Mouse (Mus musculus) midbrain, embryonic 12.5 days (tissue): ENCODE measurements around the gene Col18a1. TPM values are rescaled to one million over a fixed set of nuclear protein-coding genes. Genes with fewer than 3 reads are reported as not detected.

Experiments
- ATAC-seq: fragments of 200-750 bp; cut with Nextera tagmentation; 2 replicates; pipeline ENCODE4 v1.8.0; 2017; ENCODE audit warnings: low read depth, moderate TSS enrichment, moderate library complexity; ENCODE audit not compliant: low FRiP score
- H3K27ac ChIP-seq: fragments of 300-500 bp; sonication (generic); replicated peaks from 2 replicates; pipeline ENCODE4 v1.5.1; 2016; ENCODE audit warnings: mild to moderate bottlenecking
- H3K27me3 ChIP-seq: fragments of 300-500 bp; sonication (generic); 2 replicates; pipeline ENCODE4 v1.6.1; 2016; ENCODE audit warnings: mild to moderate bottlenecking
- H3K36me3 ChIP-seq: fragments of 300-500 bp; sonication (generic); 2 replicates; pipeline ENCODE4 v1.6.1; 2016
- H3K4me1 ChIP-seq: fragments of 300-500 bp; sonication (generic); 2 replicates; pipeline ENCODE4 v1.6.1; 2016
- H3K4me2 ChIP-seq: fragments of 300-500 bp; sonication (generic); replicated peaks from 2 replicates; pipeline ENCODE4 v1.6.1; 2016; ENCODE audit warnings: mild to moderate bottlenecking, moderate library complexity
- H3K4me3 ChIP-seq: fragments of 300-500 bp; sonication (generic); 2 replicates; pipeline ENCODE4 v1.5.1; 2016; ENCODE audit warnings: mild to moderate bottlenecking
- H3K9ac ChIP-seq: fragments of 300-500 bp; sonication (generic); replicated peaks from 2 replicates; pipeline ENCODE4 v1.6.1; 2016; ENCODE audit warnings: mild to moderate bottlenecking, moderate library complexity
- H3K9me3 ChIP-seq: fragments of 300-500 bp; sonication (generic); 2 replicates; pipeline ENCODE4 v1.6.1; 2016; ENCODE audit warnings: mild to moderate bottlenecking
- WGBS: fragments of 180-500 bp; shearing (Covaris S2); methylation state at CpG from one replicate; pipeline ENCODE4 v1.1.7; 2016; 5-methylcytosine and 5-hydroxymethylcytosine counted together
- polyA plus RNA-seq: library from polyadenylated mRNA; unstranded; fragments of >200 nt; fragmentation: Nextera tagmentation; extraction: Ambion mirVana; gene quantifications from 2 replicates; pipeline ENCODE4 v1.2.1, GENCODE M21; 2016

The Col18a1 gene
- 89.2 and 90.0 TPM in 2 replicates for polyA plus RNA-seq

DNA sequence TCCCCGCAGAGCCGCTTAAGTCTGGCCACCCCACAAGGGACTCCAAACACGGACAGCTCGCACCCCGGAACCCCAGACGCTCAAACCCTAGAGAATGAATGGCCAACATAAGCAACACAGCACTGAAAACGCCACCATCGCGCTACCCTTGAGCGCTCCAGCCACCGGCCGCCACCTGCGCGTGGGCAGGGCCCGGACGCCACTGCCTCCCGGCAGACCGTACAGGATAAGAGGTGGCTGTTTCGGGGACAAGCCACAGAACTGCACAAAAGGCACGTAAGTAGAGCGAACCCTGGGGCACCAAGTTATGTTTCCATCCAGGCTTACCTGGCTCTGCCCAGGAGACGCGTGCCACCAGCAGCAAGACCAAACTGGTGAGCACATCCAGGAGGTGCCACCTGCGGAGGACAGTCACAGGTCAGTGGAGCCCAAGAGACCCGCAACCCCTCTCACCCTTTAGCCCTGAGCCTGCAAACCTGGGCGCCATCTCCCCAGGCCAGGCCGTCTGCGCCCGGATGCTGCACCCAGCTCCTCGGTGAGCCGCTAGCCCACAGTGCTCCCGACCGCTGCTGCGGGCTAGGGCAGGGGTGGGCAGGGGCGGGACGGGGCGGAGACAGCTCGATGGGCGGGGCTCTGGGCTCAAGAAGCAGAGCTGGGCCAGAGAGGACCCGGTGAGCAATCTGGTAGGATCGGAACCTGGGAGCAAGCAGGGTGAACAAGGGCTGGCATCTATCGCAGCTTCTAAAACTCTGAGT lies at the start of gene Col18a1:
TSS of gene Col18a1 (minus strand) at position 586 of the 755 bp plus-strand sequence.
- peaks cover 32% of the 10 kb centered on the region for H3K4me1 ChIP-seq
- peak within 1 kb of the TSS; percentile 53 for H3K4me3 ChIP-seq
- H3K27ac ChIP-seq = peak within 1 kb of the TSS; percentile 63
- peaks cover 40% of the 10 kb centered on the region for H3K27me3 ChIP-seq
- peak within 1 kb of the TSS; percentile 59 for H3K9ac ChIP-seq
- peak; percentile 80 for ATAC-seq
- 1% methylated on average over 42 of the region's 42 CpGs for WGBS
- H3K36me3 ChIP-seq = no peaks in the 10 kb centered on the region
- H3K4me2 ChIP-seq = peak within 1 kb of the TSS; percentile 93
- no peaks in the 10 kb centered on the region for H3K9me3 ChIP-seq

DNA sequence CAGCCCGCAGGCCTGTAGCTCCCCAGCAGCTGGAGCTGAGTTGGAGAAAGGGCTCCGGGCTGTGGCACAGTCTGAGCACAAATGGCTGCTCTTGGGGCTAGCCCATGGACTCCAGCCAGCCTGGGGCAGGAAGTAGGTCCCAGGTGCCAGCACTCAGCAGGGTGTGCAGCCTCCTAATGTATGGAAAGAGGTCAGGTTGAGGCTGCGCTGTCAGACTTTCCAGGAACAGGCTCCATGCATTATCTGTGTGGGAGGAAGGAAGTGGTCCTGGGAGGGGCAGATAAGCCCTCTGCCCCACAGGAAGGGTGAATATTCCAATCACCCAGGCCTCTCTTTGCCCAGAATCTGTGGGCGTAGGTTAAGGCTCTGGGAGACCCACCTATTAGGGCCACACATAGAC lies 49.3 kb upstream of the Col18a1 start:
- Histone ChIP-seq H3K9me3 (no peaks in the 10 kb centered on the region), H3K9ac (no peak overlapping the region), H3K27ac (no peak overlapping the region), H3K4me1 (0 out of 2 replicates have a peak, but pooled peaks cover 5% of the 10 kb centered on the region), H3K4me2 (no peak overlapping the region), H3K36me3 (no peaks in the 10 kb centered on the region), H3K4me3 (no peak overlapping the region), H3K27me3 (no peaks in the 10 kb centered on the region)
- no peak for ATAC-seq
- WGBS = 79% methylated on average over 4 of the region's 4 CpGs

DNA sequence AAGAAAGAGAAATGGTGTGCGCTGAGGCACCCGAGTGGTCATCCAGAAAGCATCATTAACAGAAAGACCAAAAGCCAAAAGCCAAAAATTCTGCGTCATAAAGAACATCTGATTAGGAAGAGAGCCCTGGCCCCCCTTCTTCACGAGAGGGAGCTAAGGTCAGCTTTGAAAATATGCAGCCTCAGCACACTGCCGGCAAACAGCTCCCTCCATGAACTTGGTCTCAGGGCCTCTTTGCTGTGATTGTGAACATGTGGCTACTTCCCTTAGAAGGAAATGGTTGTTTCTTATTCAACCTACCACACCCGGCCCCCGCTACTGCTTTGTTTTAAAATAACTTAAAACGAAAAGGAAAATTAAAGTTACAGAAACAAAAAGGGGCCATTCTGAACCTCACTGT lies 48.2 kb upstream of the Col18a1 start:
- 81% methylated on average over 8 of the region's 8 CpGs for WGBS
- Histone ChIP-seq H3K4me1 (0 out of 2 replicates have a peak, but pooled peaks cover 5% of the 10 kb centered on the region), H3K9ac (no peak overlapping the region), H3K9me3 (no peaks in the 10 kb centered on the region), H3K27ac (no peak overlapping the region), H3K27me3 (no peaks in the 10 kb centered on the region), H3K4me3 (no peak overlapping the region), H3K4me2 (no peak overlapping the region), H3K36me3 (no peaks in the 10 kb centered on the region)
- ATAC-seq = no peak

DNA sequence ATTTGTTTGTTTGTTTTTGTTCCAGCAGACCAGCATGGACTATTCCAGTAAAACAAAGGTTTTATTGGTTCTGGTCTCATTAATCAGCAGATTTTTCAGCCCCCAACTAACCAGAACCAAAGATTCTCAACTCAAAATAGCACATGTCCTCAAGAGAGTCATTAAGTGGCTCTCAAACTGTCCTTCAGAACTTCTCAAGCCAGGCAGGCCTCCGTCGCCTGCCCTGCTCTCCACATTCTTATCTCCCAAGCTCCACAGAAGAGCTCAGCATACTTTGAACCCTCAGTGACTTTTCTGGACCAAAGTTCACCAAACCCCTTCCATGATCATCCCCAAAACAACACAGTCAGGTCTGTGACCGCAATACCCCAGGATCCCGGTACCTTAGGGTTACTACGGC lies 47.1 kb upstream of the Col18a1 start:
- no peak for ATAC-seq
- H3K9me3 ChIP-seq = no peaks in the 10 kb centered on the region
- H3K4me2 ChIP-seq = no peak overlapping the region
- H3K27ac ChIP-seq = no peak overlapping the region
- no peak overlapping the region for H3K9ac ChIP-seq
- no peaks in the 10 kb centered on the region for H3K27me3 ChIP-seq
- H3K4me1 ChIP-seq = 0 out of 2 replicates have a peak, but pooled peaks cover 5% of the 10 kb centered on the region
- 96% methylated on average over 5 of the region's 5 CpGs for WGBS
- no peaks in the 10 kb centered on the region for H3K36me3 ChIP-seq
- no peak overlapping the region for H3K4me3 ChIP-seq

DNA sequence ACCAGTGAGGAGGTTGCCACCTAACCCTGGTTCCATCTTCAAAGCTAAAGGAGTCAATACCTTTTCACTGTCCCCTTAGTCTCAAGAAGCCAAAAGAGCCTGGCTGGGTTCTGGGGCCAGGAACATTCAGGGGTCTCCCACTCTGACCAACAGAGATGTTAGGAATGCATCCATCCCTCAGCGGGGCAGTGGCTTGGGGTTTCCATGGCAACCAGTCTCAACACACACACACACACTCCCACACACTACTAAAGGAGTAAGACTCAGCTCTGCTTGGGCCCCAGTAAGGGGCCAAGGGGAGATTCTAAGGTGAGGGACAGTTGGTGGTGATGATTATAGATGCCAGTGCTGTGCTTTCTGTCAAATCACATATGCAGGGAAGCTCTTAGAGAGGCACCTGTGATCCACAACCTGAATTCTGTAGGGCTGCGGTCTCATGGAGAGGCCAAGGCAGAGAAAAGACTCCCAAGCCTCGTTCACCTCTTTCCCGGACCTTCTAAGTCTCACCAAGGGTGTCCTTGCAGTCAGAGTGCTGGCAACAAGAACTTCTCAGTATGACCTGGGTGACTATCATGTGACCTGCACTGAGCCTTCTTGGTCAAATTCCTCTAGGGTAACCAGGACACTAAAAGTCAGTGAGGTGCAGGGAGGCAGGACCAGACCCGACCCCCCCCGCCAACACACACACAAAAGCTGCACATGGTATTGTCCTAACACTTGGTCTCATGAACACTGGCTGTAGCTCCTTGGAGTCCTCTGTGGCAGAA lies 46.2 kb upstream of the Col18a1 start:
- Histone ChIP-seq H3K36me3 (no peaks in the 10 kb centered on the region), H3K9ac (no peak overlapping the region), H3K4me1 (0 out of 2 replicates have a peak, but pooled peaks cover 5% of the 10 kb centered on the region), H3K4me2 (no peak overlapping the region), H3K4me3 (no peak overlapping the region), H3K27me3 (no peaks in the 10 kb centered on the region), H3K9me3 (no peaks in the 10 kb centered on the region), H3K27ac (no peak overlapping the region)
- no peak for ATAC-seq
- WGBS = 78% methylated on average over 6 of the region's 6 CpGs

DNA sequence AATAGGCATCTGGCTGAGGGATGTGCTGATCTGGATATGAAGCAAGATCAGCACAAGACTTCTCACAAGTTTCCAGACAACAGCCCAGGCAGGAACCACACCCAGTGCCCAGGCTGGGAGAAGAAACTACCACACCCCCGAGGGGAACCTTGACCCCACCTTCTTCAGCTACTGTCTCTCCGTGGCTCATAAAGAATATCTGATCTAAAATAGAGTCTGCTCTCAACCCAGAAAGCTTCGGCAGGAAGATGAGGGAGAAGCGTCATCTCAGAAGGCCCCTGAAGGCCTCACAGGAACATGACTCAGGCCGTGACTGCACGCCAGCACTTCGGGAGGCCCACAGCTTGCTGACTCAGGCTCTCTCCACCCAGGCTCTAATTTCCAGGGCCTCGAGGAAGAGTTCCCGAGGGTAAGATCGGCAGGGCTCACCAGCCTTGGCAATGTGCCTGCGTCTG lies 44.8 kb upstream of the Col18a1 start:
- Histone ChIP-seq H3K4me1 (0 out of 2 replicates have a peak, but pooled peaks cover 5% of the 10 kb centered on the region), H3K9ac (no peak overlapping the region), H3K4me2 (no peak overlapping the region), H3K4me3 (no peak overlapping the region), H3K27ac (no peak overlapping the region), H3K27me3 (no peaks in the 10 kb centered on the region), H3K9me3 (no peaks in the 10 kb centered on the region), H3K36me3 (no peaks in the 10 kb centered on the region)
- ATAC-seq = no peak
- 84% methylated on average over 11 of the region's 11 CpGs for WGBS

DNA sequence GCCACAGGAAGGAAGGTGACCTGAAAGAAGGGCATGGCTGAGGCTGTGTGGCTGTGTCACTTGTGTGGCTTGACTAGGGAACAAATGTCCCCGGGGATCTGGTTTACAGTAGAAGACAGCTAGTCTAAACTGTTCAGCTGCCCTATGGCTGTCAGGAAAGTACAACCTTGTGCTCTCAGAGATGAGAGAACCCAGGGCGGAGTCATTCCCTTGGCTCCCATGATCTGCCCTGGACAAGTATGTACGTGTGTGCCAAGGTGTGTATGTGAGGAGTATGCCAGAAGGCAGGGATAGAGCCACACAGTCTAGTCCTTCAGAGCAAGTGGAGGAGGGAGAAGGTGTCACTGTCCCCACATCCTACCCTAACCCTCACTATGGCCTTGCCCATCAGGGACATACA lies 44.3 kb upstream of the Col18a1 start:
- 95% methylated on average over 3 of the region's 3 CpGs for WGBS
- no peak overlapping the region for H3K4me3 ChIP-seq
- H3K9me3 ChIP-seq = no peaks in the 10 kb centered on the region
- H3K4me1 ChIP-seq = 0 out of 2 replicates have a peak, but pooled peaks cover 5% of the 10 kb centered on the region
- ATAC-seq = no peak
- no peaks in the 10 kb centered on the region for H3K27me3 ChIP-seq
- H3K27ac ChIP-seq = no peak overlapping the region
- no peak overlapping the region for H3K4me2 ChIP-seq
- H3K36me3 ChIP-seq = no peaks in the 10 kb centered on the region
- no peak overlapping the region for H3K9ac ChIP-seq

DNA sequence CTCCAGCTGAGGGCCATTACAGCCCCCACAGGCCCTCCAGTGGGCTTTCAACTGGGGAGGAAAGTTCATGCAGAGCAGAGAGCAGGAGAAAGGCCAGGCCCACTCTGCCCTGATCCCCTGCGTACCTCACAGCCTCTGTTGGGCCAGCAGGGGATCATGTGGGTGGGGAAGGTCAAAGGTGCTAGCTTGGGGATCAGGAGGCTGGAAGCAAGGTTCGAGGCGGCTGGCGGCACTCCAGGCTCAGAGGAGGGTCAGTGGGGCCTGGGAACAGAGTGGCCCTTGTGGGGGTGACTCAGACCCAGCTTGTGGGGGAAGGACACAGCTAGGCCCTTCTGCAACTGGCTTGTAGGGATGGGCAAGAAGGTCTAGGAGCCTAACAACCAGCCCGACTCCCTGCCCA lies 42.9 kb upstream of the Col18a1 start:
- H3K27me3 ChIP-seq = no peaks in the 10 kb centered on the region; the same call in 1 of the 2 replicates
- H3K27ac ChIP-seq = no peak overlapping the region
- no peaks in the 10 kb centered on the region for H3K9me3 ChIP-seq
- ATAC-seq = no peak
- H3K36me3 ChIP-seq = no peaks in the 10 kb centered on the region
- no peak overlapping the region for H3K9ac ChIP-seq
- H3K4me2 ChIP-seq = no peak overlapping the region
- no peak overlapping the region for H3K4me3 ChIP-seq
- 36% methylated on average over 5 of the region's 5 CpGs for WGBS
- H3K4me1 ChIP-seq = peaks cover 13% of the 10 kb centered on the region

DNA sequence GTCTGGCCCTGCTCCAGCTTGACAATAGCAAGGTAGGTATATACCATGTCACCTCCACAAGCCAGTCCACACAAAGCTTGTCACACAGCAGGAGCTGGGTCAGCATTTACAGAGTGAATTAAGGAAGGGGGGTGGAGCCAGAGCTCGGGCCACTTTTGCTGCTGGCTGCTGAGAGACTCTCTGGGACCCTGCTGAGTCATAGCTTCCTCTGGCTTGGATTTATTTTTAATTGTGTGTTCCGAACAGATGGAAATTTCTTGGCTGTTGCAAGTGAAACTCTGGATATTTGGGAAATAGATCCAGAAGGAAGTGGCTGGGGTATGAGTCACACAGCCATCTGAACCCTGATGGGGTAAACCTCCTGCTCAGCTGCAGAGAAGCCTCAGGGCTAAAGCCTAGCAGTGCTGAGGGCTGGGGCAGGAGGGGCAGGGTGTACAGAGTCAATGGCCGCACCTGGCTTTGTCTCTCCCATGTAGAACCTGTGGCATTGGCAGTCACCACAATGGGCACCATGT lies 40.3 kb upstream of the Col18a1 start:
- no peaks in the 10 kb centered on the region for H3K36me3 ChIP-seq
- no peak overlapping the region for H3K4me3 ChIP-seq
- no peaks in the 10 kb centered on the region; the same call in 1 of the 2 replicates for H3K27me3 ChIP-seq
- H3K9me3 ChIP-seq = no peaks in the 10 kb centered on the region
- no peak overlapping the region for H3K9ac ChIP-seq
- H3K4me2 ChIP-seq = no peak overlapping the region
- H3K4me1 ChIP-seq = peaks cover 8% of the 10 kb centered on the region
- ATAC-seq = no peak
- 39% methylated on average over 3 of the region's 3 CpGs for WGBS
- no peak overlapping the region for H3K27ac ChIP-seq

DNA sequence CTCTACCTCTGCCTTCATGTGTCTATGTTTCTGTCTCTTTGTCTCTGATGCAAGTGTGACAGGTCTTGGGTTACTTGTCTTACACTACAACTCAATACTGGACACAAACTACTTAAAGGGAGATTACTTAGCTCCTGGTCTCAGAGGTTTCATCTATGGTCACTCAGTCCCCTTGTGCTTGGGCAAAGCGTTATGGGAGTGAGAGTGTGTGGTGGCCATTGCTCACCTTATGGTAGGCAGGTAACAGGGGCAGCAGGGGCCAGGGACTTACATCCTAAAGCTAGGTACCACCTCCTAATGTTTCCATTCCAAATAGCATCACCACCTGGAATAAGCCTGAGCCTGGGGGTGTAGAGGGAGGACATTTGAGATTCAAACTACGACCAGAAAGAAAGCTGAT lies 39.8 kb upstream of the Col18a1 start:
- 73% methylated on average over 2 of the region's 2 CpGs for WGBS
- Histone ChIP-seq H3K4me2 (no peak overlapping the region), H3K36me3 (no peaks in the 10 kb centered on the region), H3K4me1 (peaks cover 8% of the 10 kb centered on the region), H3K9me3 (no peaks in the 10 kb centered on the region), H3K27ac (no peak overlapping the region), H3K4me3 (no peak overlapping the region), H3K9ac (no peak overlapping the region), H3K27me3 (no peaks in the 10 kb centered on the region; the same call in 1 of the 2 replicates)
- ATAC-seq = no peak

DNA sequence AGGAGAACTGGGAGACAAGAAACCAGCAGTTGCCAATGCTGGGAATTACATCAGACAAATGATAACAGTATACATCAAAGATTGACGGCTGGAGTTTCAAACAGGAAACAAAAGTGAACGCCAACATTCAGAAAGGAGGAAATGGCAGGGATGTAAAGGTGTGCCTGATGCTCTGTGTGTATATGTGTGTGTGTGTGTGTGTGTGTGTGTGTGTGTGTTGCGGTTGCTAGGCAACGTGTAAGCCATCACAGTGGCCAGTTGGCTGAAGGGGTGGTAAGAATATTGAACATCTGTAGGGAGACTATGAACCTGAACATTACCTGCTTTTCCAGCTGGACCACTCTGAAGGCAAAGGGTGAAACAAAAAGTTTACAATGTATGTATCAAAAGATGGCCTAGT lies 37.6 kb upstream of the Col18a1 start:
- Histone ChIP-seq H3K36me3 (no peaks in the 10 kb centered on the region), H3K4me2 (no peak overlapping the region), H3K27me3 (peaks cover 4% of the 10 kb centered on the region; the same call in 1 of the 2 replicates), H3K27ac (no peak overlapping the region), H3K9ac (no peak overlapping the region), H3K4me1 (peaks cover 9% of the 10 kb centered on the region), H3K9me3 (no peaks in the 10 kb centered on the region), H3K4me3 (no peak overlapping the region)
- no peak for ATAC-seq
- WGBS = 91% methylated on average over 4 of the region's 4 CpGs

DNA sequence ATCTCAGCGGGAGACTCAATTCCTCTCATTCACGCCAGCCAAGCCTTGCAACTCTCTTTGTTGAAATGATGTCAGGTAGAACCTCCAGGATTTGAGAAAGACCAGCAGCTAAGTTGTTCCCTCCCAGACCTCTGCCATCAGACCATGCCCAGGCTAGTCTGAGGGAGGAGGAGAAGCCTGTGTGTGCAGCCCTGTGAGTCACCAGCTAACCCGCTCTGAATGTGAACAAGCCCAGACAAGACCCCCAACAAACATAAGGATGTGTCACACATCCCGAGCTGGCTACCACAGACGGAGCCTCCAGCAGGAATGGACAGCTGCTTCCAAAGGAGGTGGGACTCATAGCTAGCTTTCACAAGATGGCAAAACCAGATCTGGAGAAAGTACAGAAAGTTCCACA lies 35.6 kb upstream of the Col18a1 start:
- no peak overlapping the region for H3K27ac ChIP-seq
- no peak overlapping the region for H3K4me2 ChIP-seq
- H3K27me3 ChIP-seq = peaks cover 4% of the 10 kb centered on the region; the same call in 1 of the 2 replicates
- no peaks in the 10 kb centered on the region for H3K9me3 ChIP-seq
- H3K4me3 ChIP-seq = no peak overlapping the region
- 62% methylated on average over 5 of the region's 5 CpGs for WGBS
- no peak overlapping the region for H3K9ac ChIP-seq
- ATAC-seq = no peak
- no peaks in the 10 kb centered on the region for H3K36me3 ChIP-seq
- H3K4me1 ChIP-seq = peaks cover 10% of the 10 kb centered on the region
